Mouse (Mus musculus) c-Kit-positive CD71-positive TER-119-negative erythroid progenitor cells, embryonic 14.5 days (primary cell): Measurements from ENCODE around the gene Zfp384.
A peak's percentile ranks its signal among the peaks of the same experiment; 100 is the strongest.

Experiments used
- DNase-seq: peaks from one replicate; pipeline ENCODE4 v3.0.0-alpha.2; 2013; ENCODE audit warnings: low read depth

Gene Zfp384

DNA sequence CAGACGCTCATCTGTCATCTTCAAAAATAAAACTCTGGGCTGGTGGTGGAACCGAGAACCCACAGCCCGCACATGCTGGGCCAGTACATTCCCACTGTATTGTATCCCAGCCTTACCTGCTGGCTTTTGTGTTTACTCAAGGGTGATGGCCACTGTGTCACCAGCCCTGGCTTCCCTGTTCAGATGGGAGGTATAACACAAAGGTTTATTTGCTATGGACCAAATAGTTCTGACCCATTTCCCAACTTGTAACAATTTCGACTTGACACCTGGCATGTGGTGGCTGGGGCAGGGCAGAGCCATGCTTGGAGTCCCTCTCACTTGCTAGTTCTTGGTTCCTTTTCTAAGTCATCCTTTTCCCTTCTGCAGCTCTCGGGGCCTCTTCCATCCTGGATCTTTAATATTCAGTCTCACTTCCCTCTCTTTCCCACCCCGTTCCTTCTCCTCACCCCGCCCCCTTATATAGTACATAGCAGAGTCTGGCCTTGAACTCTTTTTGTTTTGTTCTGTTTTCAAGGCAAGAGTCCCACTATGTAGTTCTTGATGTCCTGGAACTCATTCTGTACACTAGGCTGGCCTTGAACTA lies 73.9 kb downstream of the Zfp384 start:
- DNase-seq: no peak

DNA sequence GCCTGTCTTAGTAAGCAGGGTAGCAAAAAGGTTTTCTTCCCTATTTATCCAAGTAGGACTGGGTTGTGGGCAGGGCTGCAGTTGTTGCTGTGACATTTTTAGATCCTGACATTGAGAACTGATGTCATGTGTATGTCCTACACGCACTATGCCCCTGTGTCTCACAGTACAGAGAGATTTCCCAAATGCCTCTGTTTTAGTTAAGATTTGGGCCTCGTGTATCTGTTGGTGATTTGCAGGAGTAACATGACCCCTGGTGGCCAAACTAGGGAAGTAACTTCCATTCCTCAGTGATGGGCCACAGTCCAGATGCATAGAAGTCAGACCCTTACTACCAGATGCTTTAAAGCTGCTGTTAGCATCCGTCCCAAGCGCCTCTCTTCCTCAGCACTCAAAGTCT lies 75.5 kb downstream of the Zfp384 start:
- DNase-seq: peak; percentile 53
